Mouse (Mus musculus) limb, embryonic 11.5 days (tissue): ENCODE results near the gene Olfr1086. TPM values are rescaled to one million over a fixed set of nuclear protein-coding genes. Genes with fewer than 3 reads are reported as not detected.
"Not testable (repeated sequence)": the region's sequence is repeated elsewhere in the genome, so short reads cannot be mapped to it uniquely, and the experiment has no call there.

Source experiments
- ATAC-seq: fragments of 200-750 bp; cut with Nextera tagmentation; 2 replicates; pipeline ENCODE4 v1.8.0; 2017; ENCODE audit warnings: low read depth; ENCODE audit not compliant: insufficient number of reproducible peaks, low FRiP score, low TSS enrichment
- DNase-seq: peaks from one replicate; pipeline ENCODE4 v3.0.0-alpha.2; 2015; ENCODE audit warnings: low spot score
- H3K27ac ChIP-seq: fragments of 300-500 bp; sonication (generic); replicated peaks from 2 replicates; pipeline ENCODE4 v1.5.1; 2014; ENCODE audit warnings: low read depth, mild to moderate bottlenecking, low read length
- H3K27me3 ChIP-seq: fragments of 300-500 bp; sonication (generic); 2 replicates; pipeline ENCODE4 v1.6.1; 2014; ENCODE audit warnings: mild to moderate bottlenecking, low read length, mixed read lengths; ENCODE audit not compliant: control insufficient read depth, insufficient read depth
- H3K36me3 ChIP-seq: fragments of 300-500 bp; sonication (generic); 2 replicates; pipeline ENCODE4 v1.6.1; 2014; ENCODE audit warnings: mild to moderate bottlenecking, low read length, moderate library complexity, mixed read lengths; ENCODE audit not compliant: control insufficient read depth, insufficient read depth
- H3K4me1 ChIP-seq: fragments of 300-500 bp; sonication (generic); 2 replicates; pipeline ENCODE4 v1.6.1; 2014; ENCODE audit warnings: low read length, mixed read lengths; ENCODE audit not compliant: control insufficient read depth, insufficient read depth
- H3K4me2 ChIP-seq: fragments of 300-500 bp; sonication (generic); 2 replicates; pipeline ENCODE4 v1.6.1; 2014; ENCODE audit warnings: low read depth, mild to moderate bottlenecking, moderate library complexity; ENCODE audit not compliant: severe bottlenecking
- H3K4me3 ChIP-seq: fragments of 300-500 bp; sonication (generic); 2 replicates; pipeline ENCODE4 v1.5.1; 2014; ENCODE audit warnings: low read depth, low read length
- H3K9ac ChIP-seq: fragments of 300-500 bp; sonication (generic); 2 replicates; pipeline ENCODE4 v1.6.1; 2014; ENCODE audit warnings: mild to moderate bottlenecking, low read length
- H3K9me3 ChIP-seq: fragments of 300-500 bp; sonication (generic); 2 replicates; pipeline ENCODE4 v1.6.1; 2016; ENCODE audit warnings: low read length; ENCODE audit not compliant: control insufficient read depth
- WGBS: fragments of 180-500 bp; shearing (Covaris S2); extraction: QIAGEN DNeasy Blood & Tissue Kit; methylation state at CpG from one replicate; pipeline ENCODE4 v1.1.7; 2014; 5-methylcytosine and 5-hydroxymethylcytosine counted together
- polyA plus RNA-seq: library from polyadenylated mRNA; unstranded; fragments of >200 nt; fragmentation: Nextera tagmentation; extraction: Ambion mirVana; gene quantifications from 2 replicates; pipeline ENCODE4 v1.2.1, GENCODE M21; 2014

Gene Olfr1086
- not detected in 2 replicates for polyA plus RNA-seq

- no peak within 1 kb of the TSS for H3K4me2 ChIP-seq
- no peaks in the 10 kb centered on the region for H3K27me3 ChIP-seq
- no peak within 1 kb of the TSS for H3K9ac ChIP-seq
- ATAC-seq (no peak), DNase-seq (no peak)
- H3K4me3 ChIP-seq: no peak within 1 kb of the TSS
- 90% methylated on average over 2 of the region's 2 CpGs for WGBS
- no peaks in the 10 kb centered on the region for H3K9me3 ChIP-seq
- no peak within 1 kb of the TSS for H3K27ac ChIP-seq
- H3K36me3 ChIP-seq: no peaks in the 10 kb centered on the region
- H3K4me1 ChIP-seq: no peaks in the 10 kb centered on the region
Observed at GRCm38 (mm10) chr2:86679992-86680391, at the start of gene Olfr1086. Olfr1086 (minus strand) TSS chr2:86680092.

GRCm38 (mm10) chr2:86698295-86698694 lies 18.4 kb upstream of the Olfr1086 start, which contains the start of gene Olfr1087:
Olfr1087 (minus strand) TSS chr2:86698395.
- Histone ChIP-seq H3K4me2 (no peak within 1 kb of the TSS), H3K27me3 (no peaks in the 10 kb centered on the region), H3K27ac (no peak within 1 kb of the TSS), H3K36me3 (no peaks in the 10 kb centered on the region), H3K9me3 (no peaks in the 10 kb centered on the region), H3K9ac (no peak within 1 kb of the TSS), H3K4me3 (no peak within 1 kb of the TSS), H3K4me1 (no peaks in the 10 kb centered on the region)
- ATAC-seq: no peak
- no peak for DNase-seq

- WGBS: 28% methylated on average over 1 of the region's 1 CpGs
- Histone ChIP-seq H3K9ac (no peak within 1 kb of the TSS), H3K9me3 (no peaks in the 10 kb centered on the region), H3K36me3 (no peaks in the 10 kb centered on the region), H3K27me3 (no peaks in the 10 kb centered on the region), H3K4me3 (no peak within 1 kb of the TSS), H3K27ac (no peak within 1 kb of the TSS), H3K4me2 (no peak within 1 kb of the TSS), H3K4me1 (no peaks in the 10 kb centered on the region)
- no peak for ATAC-seq
- no peak for DNase-seq
Observed at GRCm38 (mm10) chr2:86661919-86662318, 18.0 kb downstream of the Olfr1086 start, which contains the start of gene Olfr1085. Olfr1085 (minus strand) TSS chr2:86662019.

- H3K4me2 ChIP-seq, H3K9me3 ChIP-seq, H3K4me3 ChIP-seq, ATAC-seq, H3K27ac ChIP-seq, H3K4me1 ChIP-seq, DNase-seq, H3K27me3 ChIP-seq, H3K36me3 ChIP-seq, H3K9ac ChIP-seq: not testable (repeated sequence)
- 89% methylated on average over 1 of the region's 1 CpGs for WGBS
Observed at GRCm38 (mm10) chr2:86639625-86640024, 40.3 kb downstream of the Olfr1086 start, which contains the start of gene Olfr1084. Olfr1084 (minus strand) TSS chr2:86639725.

Other genes starting within 250 kb of the Olfr1086 start
- not detected in 2 replicates for gene Olfr1065, start 229.5 kb downstream of the Olfr1086 start, polyA plus RNA-seq
- not detected in 2 replicates for gene Olfr1066, start 223.8 kb downstream of the Olfr1086 start, polyA plus RNA-seq
- gene Olfr228, start 192.7 kb downstream of the Olfr1086 start, polyA plus RNA-seq: not detected in 2 replicates
- not detected in 2 replicates for gene Olfr1076, start 171.6 kb downstream of the Olfr1086 start, polyA plus RNA-seq
- not detected in 2 replicates for gene Olfr1079, start 137.6 kb downstream of the Olfr1086 start, polyA plus RNA-seq
- not detected in 2 replicates for gene Olfr1080, start 121.9 kb downstream of the Olfr1086 start, polyA plus RNA-seq
- not detected in 2 replicates for gene Olfr1082, start 81.1 kb downstream of the Olfr1086 start, polyA plus RNA-seq
- not detected in 2 replicates for gene Olfr1084, start 40.4 kb downstream of the Olfr1086 start, polyA plus RNA-seq
- not detected in 2 replicates for gene Olfr1085, start 18.1 kb downstream of the Olfr1086 start, polyA plus RNA-seq
- not detected in 2 replicates for gene Olfr1087, start 18.3 kb upstream of the Olfr1086 start, polyA plus RNA-seq
- not detected in 2 replicates for gene Olfr1089, start 53.6 kb upstream of the Olfr1086 start, polyA plus RNA-seq
- not detected in 2 replicates for gene Olfr1090, start 78.9 kb upstream of the Olfr1086 start, polyA plus RNA-seq
- not detected in 2 replicates for gene Olfr1093, start 102.4 kb upstream of the Olfr1086 start, polyA plus RNA-seq
- not detected in 2 replicates for gene Olfr141, start 129.9 kb upstream of the Olfr1086 start, polyA plus RNA-seq
- not detected in 2 replicates for gene Olfr1094, start 144.6 kb upstream of the Olfr1086 start, polyA plus RNA-seq
- not detected in 2 replicates for gene Olfr1095, start 171.6 kb upstream of the Olfr1086 start, polyA plus RNA-seq
- not detected in 2 replicates for gene Gm13723, start 194.7 kb upstream of the Olfr1086 start, polyA plus RNA-seq
- not detected in 2 replicates for gene Olfr1097, start 212.1 kb upstream of the Olfr1086 start, polyA plus RNA-seq
- gene Olfr1098, start 244.5 kb upstream of the Olfr1086 start, polyA plus RNA-seq: not detected in 2 replicates